Mouse (Mus musculus) hindbrain, embryonic 16.5 days (tissue): ENCODE measurements around the gene Zfp790. TPM values are rescaled to one million over a fixed set of nuclear protein-coding genes. Genes with fewer than 3 reads are reported as not detected.

Source experiments
- ATAC-seq: fragments of 200-750 bp; cut with Nextera tagmentation; 2 replicates; pipeline ENCODE4 v1.8.0; 2017; ENCODE audit warnings: moderate TSS enrichment, moderate library complexity
- H3K27ac ChIP-seq: fragments of 300-500 bp; sonication (generic); 2 replicates; pipeline ENCODE4 v1.5.1; 2014; ENCODE audit warnings: low read depth, mild to moderate bottlenecking, control low read depth, low read length, moderate library complexity
- H3K27me3 ChIP-seq: fragments of 300-500 bp; sonication (generic); replicated peaks from 2 replicates; pipeline ENCODE4 v1.6.1; 2014; ENCODE audit warnings: low read length; ENCODE audit not compliant: control insufficient read depth, insufficient read depth
- H3K36me3 ChIP-seq: fragments of 300-500 bp; sonication (generic); 2 replicates; pipeline ENCODE4 v1.6.1; 2014; ENCODE audit warnings: mild to moderate bottlenecking, low read length, moderate library complexity, mixed read lengths; ENCODE audit not compliant: control insufficient read depth, insufficient read depth
- H3K4me1 ChIP-seq: fragments of 300-500 bp; sonication (generic); 2 replicates; pipeline ENCODE4 v1.6.1; 2014; ENCODE audit warnings: low read depth, low read length; ENCODE audit not compliant: control insufficient read depth, insufficient read depth
- H3K4me2 ChIP-seq: fragments of 300-500 bp; sonication (generic); 2 replicates; pipeline ENCODE4 v1.6.1; 2014; ENCODE audit warnings: mild to moderate bottlenecking, low read length, control low read depth, moderate library complexity
- H3K4me3 ChIP-seq: fragments of 300-500 bp; sonication (generic); 2 replicates; pipeline ENCODE4 v1.5.1; 2014; ENCODE audit warnings: mild to moderate bottlenecking, low read length, control low read depth, moderate library complexity
- H3K9ac ChIP-seq: fragments of 300-500 bp; sonication (generic); 2 replicates; pipeline ENCODE4 v1.6.1; 2014; ENCODE audit warnings: low read depth, mild to moderate bottlenecking, control low read depth, low read length, moderate library complexity
- H3K9me3 ChIP-seq: fragments of 300-500 bp; sonication (generic); 2 replicates; pipeline ENCODE4 v1.6.1; 2014; ENCODE audit warnings: mild to moderate bottlenecking, low read length, moderate library complexity; ENCODE audit not compliant: control insufficient read depth
- WGBS: fragments of 180-500 bp; shearing (Covaris S2); extraction: QIAGEN DNeasy Blood & Tissue Kit; methylation state at CpG from one replicate; pipeline ENCODE4 v1.1.7; 2014; 5-methylcytosine and 5-hydroxymethylcytosine counted together
- polyA plus RNA-seq: library from polyadenylated mRNA; unstranded; fragments of >200 nt; fragmentation: Nextera tagmentation; extraction: Ambion mirVana; gene quantifications from 2 replicates; pipeline ENCODE4 v1.2.1, GENCODE M21; 2015

Zfp790 gene
- polyA plus RNA-seq, result 23.0 and 25.9 TPM in 2 replicates

DNA sequence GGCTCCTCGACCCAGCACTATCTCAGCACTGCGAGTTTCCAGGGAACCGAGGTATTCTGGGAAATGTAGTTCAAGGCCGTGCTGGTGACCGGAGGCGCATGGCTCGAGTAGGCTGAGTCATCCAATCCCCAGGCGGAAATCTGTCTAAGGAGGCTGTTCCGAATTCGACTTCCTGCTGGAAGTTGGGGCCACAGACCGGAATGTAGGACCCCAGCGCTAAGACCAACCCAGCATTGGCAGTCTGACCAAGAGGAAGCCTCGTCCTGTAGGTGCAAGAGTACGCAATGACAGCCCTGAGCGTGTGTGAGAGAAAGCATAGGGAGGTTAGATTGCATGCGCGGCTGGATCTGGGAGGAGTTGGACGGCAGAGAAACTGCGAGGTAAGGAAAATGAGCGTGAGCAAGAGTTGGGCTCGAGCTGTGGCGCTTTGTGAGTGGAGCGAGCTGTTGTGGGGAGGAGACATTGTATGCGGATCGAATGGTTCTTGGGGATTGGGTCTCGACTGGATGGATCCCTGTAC, at the start of gene Zfp790:
TSS of gene Zfp790 (plus strand) at position 205 of the 520 bp plus-strand sequence.
- Histone ChIP-seq H3K36me3 (no peaks in the 10 kb centered on the region), H3K27ac (peak within 1 kb of the TSS; percentile 82), H3K4me3 (peak within 1 kb of the TSS; percentile 57), H3K4me2 (peak within 1 kb of the TSS; percentile 73), H3K9me3 (no peaks in the 10 kb centered on the region), H3K9ac (peak within 1 kb of the TSS; percentile 72), H3K4me1 (peaks cover 26% of the 10 kb centered on the region), H3K27me3 (no peaks in the 10 kb centered on the region)
- whole genome bisulfite sequencing, result under 1% methylated on average over 26 of the region's 26 CpGs
- peak; percentile 97 for ATAC-seq

DNA sequence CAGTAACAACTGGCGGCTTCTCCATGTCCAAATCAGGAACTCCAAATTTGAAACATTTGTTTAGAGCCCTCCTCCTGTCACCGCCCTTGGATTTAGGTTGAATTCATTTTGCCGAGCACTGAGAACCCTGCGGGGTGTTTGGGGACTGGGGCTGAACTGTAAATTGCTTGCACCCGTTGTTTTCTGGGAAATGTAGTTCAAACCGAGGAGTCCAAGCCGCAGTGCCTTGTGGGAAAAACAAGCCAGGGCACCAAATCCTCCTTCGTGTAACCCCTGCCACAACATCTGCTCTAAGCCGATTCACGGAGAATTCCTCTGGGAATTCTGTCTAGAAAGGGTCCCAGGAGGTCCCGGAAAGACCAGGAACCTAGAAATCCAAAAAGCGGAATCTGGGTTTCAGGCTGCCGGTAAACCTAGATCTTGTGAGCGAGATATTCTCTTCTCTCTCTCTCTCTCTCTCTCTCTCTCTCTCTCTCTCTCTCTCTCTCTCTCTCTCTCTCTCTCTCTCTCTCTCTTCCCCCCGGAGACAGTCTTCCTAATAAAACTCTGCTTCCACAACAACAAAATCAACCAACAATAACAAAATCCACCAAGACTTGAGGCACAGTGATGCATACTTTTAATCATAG, 48.7 kb upstream of the Zfp790 start:
- peak overlapping the region; percentile 68 for H3K9ac ChIP-seq
- H3K9me3 ChIP-seq, result no peaks in the 10 kb centered on the region
- peaks cover 13% of the 10 kb centered on the region for H3K4me1 ChIP-seq
- H3K36me3 ChIP-seq, result peaks cover 2% of the 10 kb centered on the region; the same call in 1 of the 2 replicates
- no peaks in the 10 kb centered on the region for H3K27me3 ChIP-seq
- H3K4me2 ChIP-seq, result peak overlapping the region; percentile 64
- WGBS, result 1% methylated on average over 15 of the region's 15 CpGs
- ATAC-seq, result peak; percentile 54
- H3K4me3 ChIP-seq, result peak overlapping the region; percentile 50
- peak overlapping the region; percentile 82 for H3K27ac ChIP-seq

DNA sequence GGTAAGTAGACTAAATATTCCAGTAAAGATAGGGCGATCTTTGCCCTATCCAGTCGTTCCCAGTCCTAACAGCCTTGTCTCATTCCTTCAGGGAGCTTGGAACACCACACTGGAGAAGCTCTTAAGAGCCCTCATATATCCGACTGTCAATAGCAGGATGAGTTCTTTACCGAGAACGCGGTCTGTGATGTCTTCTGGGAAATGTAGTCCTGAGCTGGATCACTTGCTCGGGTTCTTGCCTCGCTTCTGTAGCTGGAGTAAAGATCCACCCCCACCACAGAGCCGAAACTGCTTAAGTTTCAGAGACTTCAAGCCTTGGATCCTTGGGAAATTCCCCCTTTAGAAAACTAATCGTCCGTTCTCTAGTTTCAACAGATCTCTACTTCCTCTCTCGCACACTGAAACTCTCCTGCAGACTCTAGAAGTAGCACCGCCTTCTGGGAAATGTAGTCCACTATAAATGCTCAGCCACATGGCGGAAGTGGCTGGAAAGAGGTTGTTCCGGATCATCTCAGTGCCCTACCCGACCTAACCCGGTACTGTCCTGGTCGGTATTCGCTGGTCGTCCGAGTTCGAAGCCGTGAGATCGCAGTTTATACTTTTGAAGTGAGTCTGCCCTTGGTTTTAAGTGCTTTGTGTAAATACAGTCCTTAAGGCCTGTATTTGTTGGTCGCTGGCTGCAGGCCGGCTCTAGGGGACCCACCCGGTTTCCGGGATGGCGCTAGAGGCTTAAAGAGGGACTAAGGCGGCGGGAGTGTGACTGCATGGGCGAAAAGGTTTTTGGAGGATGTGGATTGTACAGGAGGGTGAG, 47.6 kb upstream of the Zfp790 start, which contains the start of gene Zfp84:
TSS of gene Zfp84 (plus strand) at position 463 of the 811 bp plus-strand sequence.
- peak; percentile 95 for ATAC-seq
- peak within 1 kb of the TSS; percentile 82 for H3K27ac ChIP-seq
- under 1% methylated on average over 32 of the region's 32 CpGs for WGBS

DNA sequence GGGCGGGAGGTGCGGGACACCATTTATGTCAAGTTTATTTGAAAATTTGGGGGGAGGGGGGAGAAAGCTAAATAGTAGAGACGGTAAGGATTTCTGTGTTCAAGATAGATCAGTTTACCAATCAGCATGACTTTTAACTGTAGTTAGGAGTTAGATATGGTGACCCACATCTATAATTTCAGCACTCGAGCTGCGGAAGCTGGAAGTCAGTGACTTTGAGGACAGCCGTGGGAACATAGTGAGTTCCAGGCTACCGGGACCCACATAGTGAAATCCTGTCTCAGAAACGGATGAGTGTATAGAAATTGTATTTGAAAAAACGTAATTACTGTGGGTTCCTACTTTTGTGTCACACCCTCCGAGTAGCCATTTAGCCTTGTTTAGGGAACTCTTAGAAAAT, 46.9 kb upstream of the Zfp790 start:
- Histone ChIP-seq H3K4me1 (peaks cover 13% of the 10 kb centered on the region), H3K4me3 (peak overlapping the region; percentile 58), H3K27me3 (no peaks in the 10 kb centered on the region), H3K9me3 (no peaks in the 10 kb centered on the region), H3K4me2 (peak overlapping the region; percentile 66), H3K27ac (no peak overlapping the region), H3K36me3 (peaks cover 8% of the 10 kb centered on the region; the same call in 1 of the 2 replicates), H3K9ac (peak overlapping the region; percentile 61)
- no peak for ATAC-seq
- WGBS, result 6% methylated on average over 10 of the region's 10 CpGs

More for the DNA sequence above, 47.6 kb upstream of the Zfp790 start, which contains the start of gene Zfp84:
- Histone ChIP-seq H3K4me1 (peaks cover 13% of the 10 kb centered on the region), H3K4me2 (peak within 1 kb of the TSS; percentile 66), H3K27me3 (no peaks in the 10 kb centered on the region), H3K4me3 (peak within 1 kb of the TSS; percentile 58), H3K9ac (peak within 1 kb of the TSS; percentile 61), H3K9me3 (no peaks in the 10 kb centered on the region), H3K36me3 (peaks cover 5% of the 10 kb centered on the region; the same call in 1 of the 2 replicates)

DNA sequence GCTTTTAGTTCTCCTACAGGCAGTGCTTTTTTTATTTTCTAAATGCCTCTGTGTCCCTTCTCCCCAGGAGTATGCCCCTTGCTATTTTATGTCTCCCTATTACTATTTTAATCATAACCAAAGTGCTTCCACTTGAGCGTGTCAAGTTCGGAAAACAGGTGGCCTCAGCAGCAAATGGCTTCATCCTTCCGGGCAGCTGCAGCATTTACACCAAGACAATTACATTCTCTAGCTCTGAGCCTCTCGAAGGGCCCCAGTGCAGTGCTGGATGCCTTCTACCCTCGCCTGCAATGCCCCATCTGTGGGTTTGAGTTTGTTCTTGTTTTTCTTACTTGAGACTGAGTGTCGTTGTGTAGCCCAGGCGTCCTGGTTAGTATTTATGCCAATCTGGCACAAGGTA, 42.4 kb upstream of the Zfp790 start:
- Histone ChIP-seq H3K4me3 (no peak overlapping the region), H3K9me3 (no peaks in the 10 kb centered on the region), H3K9ac (no peak overlapping the region), H3K36me3 (peaks cover 38% of the 10 kb centered on the region), H3K27me3 (no peaks in the 10 kb centered on the region), H3K27ac (no peak overlapping the region), H3K4me1 (peaks cover 8% of the 10 kb centered on the region), H3K4me2 (no peak overlapping the region)
- ATAC-seq, result no peak
- WGBS, result 90% methylated on average over 7 of the region's 7 CpGs

DNA sequence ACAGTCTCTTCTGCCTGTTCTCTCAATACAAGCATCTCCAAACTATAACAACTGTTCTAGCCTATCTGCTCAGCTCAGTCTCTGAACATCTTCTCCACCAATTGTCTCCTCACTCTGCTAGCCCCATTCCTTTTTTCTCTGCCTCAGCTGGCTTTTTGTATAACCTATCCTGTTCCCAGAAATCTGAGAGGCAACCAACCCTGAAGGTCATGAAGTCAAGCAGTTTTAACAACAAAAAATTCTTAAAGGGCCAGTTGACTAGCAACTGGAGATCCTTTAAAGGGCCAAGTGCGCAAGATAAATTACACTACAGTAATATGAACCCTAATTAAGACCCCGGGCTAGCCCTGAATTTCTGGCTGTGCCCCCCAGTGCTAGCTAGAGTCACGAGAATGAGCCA, 41.5 kb upstream of the Zfp790 start:
- Histone ChIP-seq H3K27ac (no peak overlapping the region), H3K36me3 (peaks cover 43% of the 10 kb centered on the region), H3K9me3 (no peaks in the 10 kb centered on the region), H3K4me1 (peaks cover 4% of the 10 kb centered on the region), H3K4me3 (no peak overlapping the region), H3K4me2 (no peak overlapping the region), H3K27me3 (no peaks in the 10 kb centered on the region), H3K9ac (no peak overlapping the region)
- WGBS, result 80% methylated on average over 3 of the region's 3 CpGs
- no peak for ATAC-seq

DNA sequence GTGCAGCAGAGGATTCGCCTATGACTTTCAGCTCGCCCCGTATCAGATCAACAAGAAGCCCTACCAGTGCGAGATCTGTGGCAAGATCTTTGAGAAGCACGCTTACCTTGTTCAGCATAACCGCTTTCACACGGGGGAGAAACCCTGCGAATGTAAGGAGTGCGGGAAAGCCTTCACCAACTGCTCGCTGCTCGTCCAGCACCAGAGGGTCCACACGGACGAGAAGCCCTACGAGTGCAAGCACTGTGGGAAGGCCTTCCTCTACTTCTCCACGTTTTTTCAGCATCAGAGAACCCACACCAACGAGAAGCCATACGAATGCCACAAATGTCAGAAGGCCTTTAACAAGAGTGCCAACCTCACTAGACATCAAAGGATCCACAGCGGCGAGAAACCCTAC, 39.3 kb upstream of the Zfp790 start:
- WGBS, result 96% methylated on average over 19 of the region's 19 CpGs
- no peak for ATAC-seq
- Histone ChIP-seq H3K9ac (no peak overlapping the region), H3K4me1 (no peaks in the 10 kb centered on the region), H3K4me3 (no peak overlapping the region), H3K9me3 (no peaks in the 10 kb centered on the region), H3K36me3 (peaks cover 49% of the 10 kb centered on the region), H3K27ac (no peak overlapping the region), H3K27me3 (no peaks in the 10 kb centered on the region), H3K4me2 (no peak overlapping the region)

DNA sequence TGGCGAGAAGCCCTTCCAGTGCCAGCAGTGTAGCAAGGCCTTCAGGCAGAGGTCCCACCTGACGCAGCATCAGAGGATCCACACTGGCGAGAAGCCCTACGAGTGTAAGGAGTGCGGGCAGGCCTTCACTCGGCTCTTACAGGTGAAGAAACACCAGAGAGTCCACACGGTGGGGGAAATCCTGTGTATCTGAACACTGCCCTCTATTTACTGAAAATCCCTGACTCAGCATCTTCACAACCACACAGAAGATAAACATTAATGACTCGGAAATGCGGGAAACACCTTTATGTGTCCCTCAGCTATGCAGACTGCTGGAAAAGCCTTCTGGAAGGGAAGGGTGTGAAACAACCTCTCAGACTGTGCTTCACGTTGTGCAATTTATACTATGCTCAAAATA, 38.5 kb upstream of the Zfp790 start:
- no peaks in the 10 kb centered on the region for H3K9me3 ChIP-seq
- no peak overlapping the region for H3K4me3 ChIP-seq

More for the DNA sequence above, 38.5 kb upstream of the Zfp790 start:
- ATAC-seq, result no peak
- no peaks in the 10 kb centered on the region for H3K27me3 ChIP-seq
- H3K4me2 ChIP-seq, result no peak overlapping the region
- H3K9ac ChIP-seq, result no peak overlapping the region
- no peak overlapping the region for H3K27ac ChIP-seq
- H3K36me3 ChIP-seq, result peaks cover 47% of the 10 kb centered on the region
- 89% methylated on average over 10 of the region's 10 CpGs for whole genome bisulfite sequencing
- H3K4me1 ChIP-seq, result no peaks in the 10 kb centered on the region
